Mouse (Mus musculus) cerebellum, adult 8-10 months (tissue): ENCODE results near the gene Rfx2.

Experiments
- DNase-seq: peaks from one replicate; pipeline ENCODE4 v3.0.0; 2022

Rfx2 gene

DNA sequence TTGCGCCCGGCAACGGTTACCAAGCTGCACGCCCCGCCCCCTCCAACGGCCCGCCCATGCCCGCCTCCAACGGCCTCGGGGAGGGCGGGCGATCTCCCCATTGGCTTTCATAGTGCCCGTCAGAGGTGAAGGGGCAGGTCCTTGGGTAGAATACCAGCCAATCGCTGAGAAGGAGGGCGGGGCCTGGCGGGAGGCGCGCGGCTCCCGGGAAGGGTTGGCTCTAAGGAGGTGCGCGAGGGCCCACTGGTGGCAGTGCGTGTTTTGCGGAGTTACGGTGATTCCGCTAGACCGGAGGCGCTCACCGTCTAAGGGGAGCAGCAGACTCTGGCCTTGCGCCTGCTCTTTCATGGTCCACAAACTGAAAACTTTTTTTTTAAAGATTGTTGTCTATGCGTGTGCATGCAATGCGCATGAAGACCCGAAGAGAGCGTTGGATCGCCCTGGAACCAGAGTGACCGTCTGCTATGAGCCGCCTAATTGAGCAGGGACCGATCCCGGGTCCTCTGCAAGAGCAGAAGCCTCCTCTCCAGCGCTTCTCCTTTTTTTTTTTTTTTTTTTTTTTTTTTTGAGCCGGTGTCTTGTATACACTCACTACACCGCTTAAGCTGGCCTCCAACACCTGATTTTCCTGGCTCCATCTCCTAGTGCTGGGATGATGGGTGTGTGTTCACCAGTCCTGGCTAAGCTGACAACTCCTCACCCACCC, 451 bp upstream of the Rfx2 start:
- DNase-seq = peak; percentile 97

GRCm38 (mm10) chr17:56829795-56830194, 1.0 kb downstream of the Rfx2 start:
- DNase-seq = peak; percentile 22

DNA sequence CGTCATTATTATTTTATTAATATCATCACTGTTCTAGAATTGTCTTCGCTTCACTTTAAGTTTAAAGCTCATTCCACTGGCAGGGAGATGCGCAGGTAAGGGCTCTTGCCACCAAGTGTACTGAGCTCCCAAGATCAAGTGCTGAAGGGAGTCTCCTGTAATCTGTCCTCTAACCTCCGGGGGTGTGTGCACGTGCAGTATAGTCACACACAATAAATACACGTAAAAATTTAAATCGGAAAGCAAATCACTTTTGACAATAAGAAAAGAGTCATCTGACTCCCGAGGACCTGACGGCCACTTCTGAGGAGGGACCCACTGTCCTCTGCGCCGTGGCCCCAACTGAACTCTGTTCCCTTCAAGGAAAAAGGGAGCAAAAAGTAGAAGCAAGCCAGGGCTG, 1.6 kb downstream of the Rfx2 start:
- DNase-seq = no peak

- DNase-seq = no peak
Observed at GRCm38 (mm10) chr17:56826718-56827117, 4.1 kb downstream of the Rfx2 start.

- DNase-seq = no peak
Observed at GRCm38 (mm10) chr17:56823352-56823751, 7.5 kb downstream of the Rfx2 start.

GRCm38 (mm10) chr17:56822380-56822779, 8.4 kb downstream of the Rfx2 start:
- no peak for DNase-seq

- no peak for DNase-seq
Observed at GRCm38 (mm10) chr17:56819694-56820111, 11.1 kb downstream of the Rfx2 start.

DNA sequence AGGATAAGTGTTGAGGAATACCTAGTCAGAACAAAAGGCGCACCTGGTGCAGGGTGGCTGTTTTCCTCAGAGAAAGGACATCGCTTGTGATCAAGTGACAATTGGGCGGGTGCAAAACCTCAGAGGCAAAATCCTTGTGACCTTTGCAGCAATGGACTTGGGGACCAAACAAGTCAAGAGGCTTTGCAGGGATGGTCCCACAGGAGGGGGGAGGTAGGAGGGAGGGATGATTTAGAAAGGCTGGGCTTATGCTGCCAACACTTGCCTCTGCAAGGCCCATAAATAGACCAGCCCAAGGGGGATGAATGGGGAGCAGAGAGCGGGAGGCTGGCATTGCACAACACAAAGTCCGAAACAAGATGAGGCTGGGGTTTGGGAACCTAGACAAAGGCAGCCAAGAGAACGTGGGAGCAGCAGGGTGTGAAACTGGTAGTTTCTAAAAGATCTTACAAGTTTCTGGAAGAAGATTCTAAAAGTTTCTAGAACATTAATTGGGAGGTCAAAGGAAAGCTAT, 11.7 kb downstream of the Rfx2 start:
- no peak for DNase-seq

GRCm38 (mm10) chr17:56818067-56818636, 12.7 kb downstream of the Rfx2 start:
- DNase-seq = no peak

DNA sequence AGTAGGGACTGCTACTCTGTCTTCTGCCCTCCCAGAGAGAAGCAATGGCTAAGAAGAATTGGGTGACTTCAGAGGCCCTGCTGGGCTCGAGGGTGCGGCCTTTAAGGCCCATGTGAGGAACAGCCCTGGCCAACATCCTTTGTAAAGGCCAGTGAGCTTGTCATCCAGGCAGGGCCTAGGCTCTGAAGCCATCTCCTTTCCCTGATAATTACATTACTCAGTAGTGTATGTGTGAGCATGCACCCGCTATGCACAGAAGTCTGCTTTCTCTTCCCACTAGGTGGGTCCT, 15.8 kb downstream of the Rfx2 start:
- DNase-seq = no peak

GRCm38 (mm10) chr17:56814316-56815056, 16.3 kb downstream of the Rfx2 start:
- DNase-seq = no peak

GRCm38 (mm10) chr17:56810245-56810644, 20.6 kb downstream of the Rfx2 start:
- peak; percentile 39 for DNase-seq

DNA sequence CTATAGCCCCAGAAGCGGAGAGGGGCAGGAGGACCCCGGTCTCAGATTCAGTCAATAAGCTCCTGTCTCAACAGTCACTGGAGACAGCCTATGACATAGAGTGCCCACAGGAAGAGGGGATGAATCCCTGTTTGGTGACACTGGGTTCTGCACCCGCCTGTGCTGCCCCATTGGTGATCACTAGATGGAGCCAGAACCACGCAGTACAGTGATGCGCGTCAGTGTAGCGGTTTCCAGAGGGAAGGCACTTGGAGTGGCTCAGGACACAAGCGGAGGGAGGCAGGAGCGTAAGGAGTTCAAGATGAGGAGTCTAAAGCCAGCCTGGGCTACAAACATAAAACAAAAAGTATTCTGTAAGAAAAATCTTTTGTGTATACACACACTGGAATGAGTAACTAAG, 22.3 kb downstream of the Rfx2 start:
- DNase-seq = peak; percentile 71

- DNase-seq = no peak
Observed at GRCm38 (mm10) chr17:56805784-56806183, 25.0 kb downstream of the Rfx2 start.

GRCm38 (mm10) chr17:56804952-56805351, 25.9 kb downstream of the Rfx2 start:
- DNase-seq = no peak

DNA sequence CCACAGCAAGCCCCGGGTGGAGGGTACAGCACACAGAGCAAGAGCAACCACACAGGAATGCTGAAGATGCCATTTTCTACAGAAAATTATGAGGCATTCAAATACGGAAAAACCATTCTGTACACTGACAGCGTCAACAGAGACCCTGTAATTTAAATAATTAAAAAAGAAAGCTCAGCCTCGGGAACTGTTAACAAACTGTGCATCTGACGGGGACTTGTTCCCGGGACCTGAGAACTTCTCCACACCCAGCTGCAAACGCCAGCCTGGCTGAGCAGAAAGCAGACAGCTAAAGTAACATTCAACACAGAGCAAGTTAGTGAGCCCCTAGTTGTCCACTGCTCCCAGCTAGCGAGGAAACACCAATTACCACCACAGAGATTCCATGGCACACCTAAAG, 28.7 kb downstream of the Rfx2 start:
- no peak for DNase-seq

DNA sequence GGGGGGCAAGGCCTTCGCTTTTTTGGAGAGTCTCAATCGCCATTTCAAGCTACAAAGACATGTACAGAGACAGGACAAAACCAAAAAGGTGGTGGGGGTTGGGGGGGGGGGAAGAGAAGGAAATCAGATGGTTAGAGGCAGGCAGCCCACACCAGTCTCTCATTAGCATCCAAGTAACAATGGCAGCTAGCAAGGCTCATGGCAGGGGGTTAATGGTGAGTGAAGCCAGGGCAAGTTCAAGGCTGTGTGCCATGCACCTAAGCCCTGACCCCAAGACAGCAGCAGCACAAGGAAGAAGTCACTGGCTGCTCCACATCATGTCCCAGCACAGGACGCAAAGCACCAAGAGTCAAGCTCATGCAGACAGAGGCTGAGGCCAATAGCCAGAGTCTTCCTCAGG, 31.5 kb downstream of the Rfx2 start:
- DNase-seq = no peak

DNA sequence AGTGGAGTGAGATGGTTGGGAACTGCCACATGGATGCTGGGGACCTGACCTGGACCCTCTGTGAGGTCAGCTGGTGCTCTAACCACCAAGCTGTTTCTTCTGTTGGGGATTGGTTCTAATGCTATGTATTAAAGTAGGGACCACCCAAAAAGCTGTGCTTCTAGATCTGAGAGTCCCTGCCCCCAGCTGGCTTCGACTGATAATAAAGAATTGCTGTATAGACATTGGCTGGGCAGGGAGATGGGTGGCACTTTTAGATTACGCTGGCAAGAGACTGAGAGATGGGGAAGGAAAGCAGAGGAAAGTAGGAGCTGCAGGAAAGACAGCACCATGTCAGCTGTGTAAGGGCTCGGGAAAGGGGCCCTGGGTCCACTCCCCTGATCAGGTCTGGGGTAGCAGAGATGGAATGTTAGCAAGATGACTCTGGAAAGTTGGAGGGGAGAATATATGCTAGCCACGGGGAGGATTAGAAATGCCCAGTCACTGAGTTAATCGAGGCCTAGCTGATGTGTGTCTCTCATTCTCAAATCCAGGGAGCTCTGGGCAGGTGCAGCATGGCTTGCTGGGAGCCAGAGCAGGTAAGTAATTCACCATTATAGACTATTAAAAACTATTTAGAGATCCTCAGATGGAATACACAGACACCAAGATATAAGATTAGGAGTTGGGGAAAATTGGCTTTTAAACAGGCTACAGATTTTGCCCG, 37.0 kb downstream of the Rfx2 start:
- no peak for DNase-seq

GRCm38 (mm10) chr17:56792588-56792987, 38.2 kb downstream of the Rfx2 start:
- DNase-seq = no peak

GRCm38 (mm10) chr17:56789286-56789685, 41.5 kb downstream of the Rfx2 start:
- no peak for DNase-seq

GRCm38 (mm10) chr17:56788886-56789285, 41.9 kb downstream of the Rfx2 start:
- DNase-seq = no peak

- no peak for DNase-seq
Observed at GRCm38 (mm10) chr17:56780291-56780978, 50.4 kb downstream of the Rfx2 start.

GRCm38 (mm10) chr17:56778779-56779362, 51.9 kb downstream of the Rfx2 start:
- DNase-seq = no peak
